Comparison of ENCODE assay signal across 1 mouse cellular context in genomic region chr11:60100827-60101555, GRCm38 (mm10).
TF ChIP-seq lines count a peak whose summit lies in the region.

No protein-coding gene starts in this region.

TF ChIP-seq in MEL, 35 proteins besides CTCF, POLR2A, EP300 and RAD21 (continued from another document):
- no peak for TF ChIP-seq MAX (IDR thresholded peaks at IDR 0.05; ENCODE audit: low read length)
- TF ChIP-seq USF2 (IDR thresholded peaks at IDR 0.05; ENCODE audit: borderline replicate concordance in 1 of 2, insufficient read depth in 1 of 2, low read depth in 1 of 2, low read length in 2 of 2), result no peak
- no peak for TF ChIP-seq ZMIZ1 (IDR thresholded peaks at IDR 0.05; ENCODE audit: low read depth, low read length)
- peak; percentile 92 for TF ChIP-seq ETS1 (IDR thresholded peaks at IDR 0.05; ENCODE audit: low read depth, low read length)
- TF ChIP-seq MAFK (IDR thresholded peaks at IDR 0.05; ENCODE audit: borderline replicate concordance, low read depth, low read length), result no peak
- TF ChIP-seq BHLHE40 (IDR thresholded peaks at IDR 0.05; ENCODE audit: borderline replicate concordance, low read depth, low read length), result no peak; the same call in 1 of the 2 replicates
- peak; percentile 59 for TF ChIP-seq TAL1 (IDR thresholded peaks at IDR 0.05; ENCODE audit: low read length)
- TF ChIP-seq GABPA (IDR thresholded peaks at IDR 0.05; ENCODE audit: low read depth, low read length), result no peak
- TF ChIP-seq USF1 (IDR thresholded peaks at IDR 0.05; ENCODE audit: low read depth, low read length), result no peak
- peak; percentile 61 for TF ChIP-seq TBP (IDR thresholded peaks at IDR 0.05; ENCODE audit: low read depth, low read length)
- no peak for TF ChIP-seq ZC3H11A (IDR thresholded peaks at IDR 0.05; ENCODE audit: low read depth, low read length)
- no peak for TF ChIP-seq ELF1 (IDR thresholded peaks at IDR 0.05; ENCODE audit: low read depth, low read length)
- no peak for TF ChIP-seq ZKSCAN1 (IDR thresholded peaks at IDR 0.05; ENCODE audit: low read depth, low read length)
- no peak for TF ChIP-seq POLR2AphosphoS5 (IDR thresholded peaks at IDR 0.05; ENCODE audit: borderline replicate concordance, low read depth, low read length)
- peak; percentile 57; the same call in 1 of the 2 replicates for TF ChIP-seq MXI1 (IDR thresholded peaks at IDR 0.05; ENCODE audit: low read depth, low read length)
- no peak for TF ChIP-seq CHD1 (IDR thresholded peaks at IDR 0.05; ENCODE audit: low read depth, low read length)
- TF ChIP-seq KAT2A (conservative IDR thresholded peaks at IDR 0.05; ENCODE audit: low read depth, low read length), result no peak; the same call in 1 of the 2 replicates
- peak; percentile 27; the same call in 1 of the 2 replicates for TF ChIP-seq MYB (IDR thresholded peaks at IDR 0.05; ENCODE audit: low read depth, low read length)
- TF ChIP-seq SIN3A (IDR thresholded peaks at IDR 0.05; ENCODE audit: low read length), result peak; percentile 95
- TF ChIP-seq CHD2 (IDR thresholded peaks at IDR 0.05; ENCODE audit: low read length), result no peak
